Mouse (Mus musculus): ENCODE measurements around the gene Clca3b.

DNA sequence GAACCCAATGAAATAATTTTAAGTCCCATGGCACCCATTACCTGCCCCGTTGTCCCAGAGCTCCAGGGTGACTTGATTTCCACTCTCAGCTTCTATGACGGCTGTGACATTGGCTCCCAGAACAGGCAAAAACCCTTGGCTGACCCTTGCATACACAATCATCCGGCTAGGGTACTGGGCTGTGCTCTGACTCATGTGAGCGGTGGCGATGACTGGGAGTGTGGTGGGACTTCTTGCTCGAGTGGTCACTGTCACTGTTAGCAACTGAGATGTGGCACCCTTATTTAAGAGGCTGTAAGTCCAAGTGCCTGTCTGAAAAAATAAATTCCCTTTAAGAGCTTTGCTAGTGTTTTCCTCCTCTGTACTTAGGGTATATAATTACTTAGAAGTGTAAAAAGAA is 21.9 kb downstream of the Clca3b start:
- TF ChIP-seq ZC3H11A (IDR thresholded peaks at IDR 0.05; ENCODE audit: borderline replicate concordance, low read depth, low read length) (no peak), MAFK (IDR thresholded peaks at IDR 0.05; ENCODE audit: insufficient read depth, low read depth, low read length) (no peak), ZNF384 (IDR thresholded peaks at IDR 0.05; ENCODE audit: low read depth, low read length) (no peak), CHD2 (IDR thresholded peaks at IDR 0.05; ENCODE audit: low read depth, low read length) (no peak), HCFC1 (IDR thresholded peaks at IDR 0.05; ENCODE audit: borderline replicate concordance, insufficient read depth, low read length) (no peak)

Data from ES-E14 (cell line).